Mouse (Mus musculus) forebrain, postnatal 0 days (tissue): ENCODE results near the gene Arl9. TPM values are rescaled to one million over a fixed set of nuclear protein-coding genes. Genes with fewer than 3 reads are reported as not detected.
"Not testable (repeated sequence)": the region's sequence is repeated elsewhere in the genome, so short reads cannot be mapped to it uniquely, and the experiment has no call there.

ENCODE experiments used
- ATAC-seq: fragments of 200-750 bp; cut with Nextera tagmentation; 2 replicates; pipeline ENCODE4 v1.8.0; 2017; ENCODE audit warnings: mild to moderate bottlenecking, moderate library complexity
- DNase-seq: peaks from one replicate; pipeline ENCODE4 v3.0.0-alpha.2; 2015
- H3K27ac ChIP-seq: fragments of 300-500 bp; sonication (generic); 2 replicates; pipeline ENCODE4 v1.5.1; 2014; ENCODE audit warnings: low read depth, mild to moderate bottlenecking, antibody characterized with exemption, low read length, moderate library complexity, mixed read lengths
- H3K27me3 ChIP-seq: fragments of 300-500 bp; sonication (generic); 2 replicates; pipeline ENCODE4 v1.6.1; 2014; ENCODE audit warnings: mild to moderate bottlenecking, low read length, mixed read lengths; ENCODE audit not compliant: insufficient read depth
- H3K36me3 ChIP-seq: fragments of 300-500 bp; sonication (generic); 2 replicates; pipeline ENCODE4 v1.6.1; 2014; ENCODE audit warnings: mild to moderate bottlenecking, moderate library complexity; ENCODE audit not compliant: insufficient read depth
- H3K4me1 ChIP-seq: fragments of 300-500 bp; sonication (generic); 2 replicates; pipeline ENCODE4 v1.6.1; 2014; ENCODE audit warnings: antibody characterized with exemption; ENCODE audit not compliant: insufficient read depth
- H3K4me2 ChIP-seq: fragments of 300-500 bp; sonication (generic); 2 replicates; pipeline ENCODE4 v1.6.1; 2014; ENCODE audit warnings: low read depth, mild to moderate bottlenecking, moderate library complexity
- H3K4me3 ChIP-seq: fragments of 300-500 bp; sonication (generic); 2 replicates; pipeline ENCODE4 v1.5.1; 2014; ENCODE audit warnings: low read depth, low read length, mixed read lengths
- H3K9ac ChIP-seq: fragments of 300-500 bp; sonication (generic); 2 replicates; pipeline ENCODE4 v1.6.1; 2014; ENCODE audit warnings: mild to moderate bottlenecking
- H3K9me3 ChIP-seq: fragments of 300-500 bp; sonication (generic); 2 replicates; pipeline ENCODE4 v1.6.1; 2016; ENCODE audit warnings: low read length
- CTCF ChIP-seq: sonication (generic); IDR thresholded peaks from 2 replicates; pipeline ENCODE4 v1.5.1; 2016; ENCODE audit warnings: antibody characterized with exemption, control low read depth, low read depth
- WGBS: fragments of 180-500 bp; shearing (Covaris S2); extraction: QIAGEN DNeasy Blood & Tissue Kit; methylation state at CpG from one replicate; pipeline ENCODE4 v1.1.7; 2014; 5-methylcytosine and 5-hydroxymethylcytosine counted together
- polyA plus RNA-seq: library from polyadenylated mRNA; unstranded; fragments of >200 nt; fragmentation: Nextera tagmentation; extraction: Ambion mirVana; gene quantifications from 2 replicates; pipeline ENCODE4 v1.2.1, GENCODE M21; 2015
- total RNA-seq: library from RNA; depleted of rRNA; stranded (reverse); fragments of >200 nt; gene quantifications from 2 replicates; pipeline ENCODE4 v1.2.3, GENCODE M21; 2014

The Arl9 gene
- total and polyA plus RNA-seq, 2 experiments from 2014 or later: not detected

DNA sequence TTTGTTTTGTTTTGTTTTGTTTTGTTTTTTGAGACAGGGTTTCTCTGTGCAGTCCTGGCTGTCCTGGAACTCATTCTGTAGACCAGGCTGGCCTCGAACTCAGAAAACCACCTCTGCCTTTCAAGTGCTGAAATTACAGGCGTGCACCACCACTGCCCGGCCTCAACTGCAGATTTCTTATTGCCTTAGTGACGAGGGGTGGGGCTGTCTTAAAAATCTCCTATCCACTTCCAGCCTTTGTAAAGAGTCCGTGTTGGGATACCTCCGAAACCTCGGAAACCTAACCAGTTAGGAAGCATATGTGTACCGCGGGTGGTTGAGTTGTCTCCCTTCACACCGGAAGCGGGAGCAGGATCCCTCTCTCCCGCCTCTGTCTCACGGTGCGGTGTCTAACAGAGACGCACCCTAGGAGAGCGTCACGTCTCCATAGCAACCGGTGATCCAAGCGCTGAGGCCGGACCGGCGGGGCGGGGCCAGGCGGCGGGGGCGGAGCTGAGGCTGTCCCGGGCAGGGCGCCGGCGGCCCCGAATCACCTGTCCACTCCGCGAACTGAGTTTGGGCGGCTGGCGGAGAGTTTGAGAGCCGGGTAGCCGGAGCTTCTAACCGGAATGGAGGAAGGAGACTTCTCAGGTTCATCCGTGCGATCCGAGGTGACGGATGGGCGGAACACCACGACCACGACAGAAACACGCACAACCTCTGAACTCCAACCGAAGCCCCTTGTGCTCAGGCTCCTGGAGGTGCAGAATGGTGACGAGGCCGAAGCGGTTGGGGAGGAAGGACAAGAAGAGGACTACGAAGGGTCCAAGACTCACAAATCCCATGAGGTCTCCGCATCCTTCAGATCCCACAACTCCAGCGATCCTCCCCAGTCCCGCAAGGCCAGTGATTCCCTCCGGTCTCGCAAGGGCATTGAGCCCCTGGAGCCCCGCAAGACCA, 12.0 kb downstream of the Arl9 start, which contains the start of gene Thegl:
TSS of gene Thegl (plus strand) at position 480 of the 939 bp plus-strand sequence.
- H3K36me3 ChIP-seq: no peaks in the 10 kb centered on the region
- H3K4me1 ChIP-seq: no peaks in the 10 kb centered on the region
- DNase-seq (peak; percentile 86), ATAC-seq (peak; percentile 99)
- no peaks in the 10 kb centered on the region for H3K9me3 ChIP-seq
- peak within 1 kb of the TSS; percentile 81 for H3K4me2 ChIP-seq
- H3K4me3 ChIP-seq: peak within 1 kb of the TSS; percentile 55
- no peaks in the 10 kb centered on the region for H3K27me3 ChIP-seq
- peak within 1 kb of the TSS; percentile 51 for H3K9ac ChIP-seq
- 8% methylated on average over 57 of the region's 57 CpGs for WGBS
- no peak for TF ChIP-seq CTCF
- H3K27ac ChIP-seq: no peak within 1 kb of the TSS

DNA sequence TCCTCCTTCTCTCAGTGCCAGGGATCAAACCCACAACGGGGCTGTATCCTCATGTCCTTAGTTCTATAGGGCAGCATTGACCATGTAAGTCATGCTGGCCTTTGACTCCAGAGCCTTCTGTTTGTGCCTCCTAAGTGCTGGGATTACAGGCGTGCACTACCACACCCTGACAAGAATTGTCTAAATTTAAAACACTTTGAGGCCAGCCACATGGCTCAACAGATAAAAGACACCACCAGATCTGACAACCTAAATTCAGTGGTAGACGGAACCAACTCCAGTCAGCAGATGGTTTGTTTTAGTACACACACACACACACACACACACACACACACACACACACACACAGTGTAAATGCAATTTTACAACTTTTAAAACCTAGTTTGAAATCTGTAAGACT, 24.2 kb downstream of the Arl9 start:
- 77% methylated on average over 3 of the region's 3 CpGs for WGBS

DNA sequence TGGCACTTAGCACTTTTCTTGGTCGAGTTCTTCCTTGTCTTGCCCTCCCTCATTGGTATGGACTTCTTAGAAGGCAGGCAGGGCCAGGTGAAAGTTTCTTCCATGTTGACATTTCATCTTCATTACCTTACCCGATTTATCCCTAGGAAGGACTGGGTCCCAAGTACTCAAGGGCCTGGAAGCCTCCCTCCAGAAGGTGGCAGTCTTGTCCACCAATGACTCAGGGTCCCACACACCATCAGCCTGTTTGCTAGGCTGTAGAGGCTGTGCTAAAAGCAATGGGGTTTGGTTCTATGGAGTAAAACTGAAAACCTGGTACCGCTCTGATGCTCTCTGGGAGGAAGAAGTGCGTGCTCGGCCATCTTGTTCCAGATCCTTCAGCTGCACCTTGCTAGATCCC, 25.9 kb downstream of the Arl9 start:
- peak; percentile 21 for DNase-seq
- Histone ChIP-seq H3K27ac (no peak overlapping the region), H3K4me1 (no peaks in the 10 kb centered on the region), H3K9ac (no peak overlapping the region), H3K9me3 (no peaks in the 10 kb centered on the region), H3K27me3 (no peaks in the 10 kb centered on the region), H3K4me2 (no peak overlapping the region), H3K4me3 (no peak overlapping the region), H3K36me3 (no peaks in the 10 kb centered on the region)
- 78% methylated on average over 5 of the region's 5 CpGs for WGBS
- peak; percentile 56 for TF ChIP-seq CTCF
- ATAC-seq: no peak

More for the DNA sequence above, 24.2 kb downstream of the Arl9 start:
- H3K27ac ChIP-seq: no peak overlapping the region
- TF ChIP-seq CTCF: no peak
- no peak overlapping the region for H3K4me2 ChIP-seq
- no peaks in the 10 kb centered on the region for H3K4me1 ChIP-seq
- H3K27me3 ChIP-seq: no peaks in the 10 kb centered on the region
- no peak for ATAC-seq
- H3K36me3 ChIP-seq: no peaks in the 10 kb centered on the region
- no peak for DNase-seq
- no peaks in the 10 kb centered on the region for H3K9me3 ChIP-seq
- no peak overlapping the region for H3K9ac ChIP-seq
- H3K4me3 ChIP-seq: no peak overlapping the region

DNA sequence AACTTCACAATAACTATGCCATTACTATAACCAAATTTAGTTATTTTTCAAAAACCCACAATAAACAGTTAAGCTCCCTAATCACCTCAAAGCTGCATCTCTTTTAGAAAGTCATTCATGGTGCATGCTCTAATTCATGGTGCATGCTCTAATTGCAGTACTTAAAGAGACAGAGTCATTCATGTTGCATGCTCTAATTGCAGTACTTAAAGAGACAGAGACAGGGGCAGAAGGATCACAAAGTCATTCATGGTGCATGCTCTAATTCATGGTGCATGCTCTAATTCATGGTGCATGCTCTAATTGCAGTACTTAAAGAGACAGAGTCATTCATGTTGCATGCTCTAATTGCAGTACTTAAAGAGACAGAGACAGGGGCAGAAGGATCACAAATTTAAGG, 31.2 kb downstream of the Arl9 start:
- not testable (repeated sequence) for H3K4me2 ChIP-seq, ATAC-seq, H3K36me3 ChIP-seq, H3K4me3 ChIP-seq, H3K4me1 ChIP-seq, H3K27ac ChIP-seq, DNase-seq, H3K27me3 ChIP-seq, H3K9me3 ChIP-seq, H3K9ac ChIP-seq

DNA sequence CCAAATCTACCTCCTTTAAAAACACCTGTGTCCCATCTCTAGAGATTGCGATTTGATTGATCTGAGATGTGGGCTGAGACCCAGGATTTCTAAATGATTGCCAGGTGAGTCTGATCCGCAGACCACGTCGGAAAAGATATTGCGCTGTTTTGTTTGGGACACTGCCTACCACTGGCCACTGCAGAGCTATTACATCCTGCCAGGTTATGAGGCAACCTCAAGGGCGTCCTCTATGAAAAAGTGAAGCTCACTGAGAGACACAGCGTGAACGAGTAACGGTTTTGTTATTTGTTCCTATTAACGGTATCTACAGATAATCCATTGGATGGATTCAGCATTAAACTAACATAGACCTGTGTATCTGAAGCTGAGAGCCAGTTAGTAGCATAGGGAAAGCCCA, 34.6 kb downstream of the Arl9 start:
- WGBS: 91% methylated on average over 10 of the region's 10 CpGs
- no peak overlapping the region for H3K27ac ChIP-seq
- no peak for DNase-seq
- no peaks in the 10 kb centered on the region for H3K4me1 ChIP-seq
- TF ChIP-seq CTCF: no peak
- H3K9ac ChIP-seq: no peak overlapping the region
- H3K9me3 ChIP-seq: no peaks in the 10 kb centered on the region
- no peaks in the 10 kb centered on the region for H3K27me3 ChIP-seq
- H3K36me3 ChIP-seq: no peaks in the 10 kb centered on the region
- no peak for ATAC-seq
- no peak overlapping the region for H3K4me3 ChIP-seq
- H3K4me2 ChIP-seq: no peak overlapping the region

DNA sequence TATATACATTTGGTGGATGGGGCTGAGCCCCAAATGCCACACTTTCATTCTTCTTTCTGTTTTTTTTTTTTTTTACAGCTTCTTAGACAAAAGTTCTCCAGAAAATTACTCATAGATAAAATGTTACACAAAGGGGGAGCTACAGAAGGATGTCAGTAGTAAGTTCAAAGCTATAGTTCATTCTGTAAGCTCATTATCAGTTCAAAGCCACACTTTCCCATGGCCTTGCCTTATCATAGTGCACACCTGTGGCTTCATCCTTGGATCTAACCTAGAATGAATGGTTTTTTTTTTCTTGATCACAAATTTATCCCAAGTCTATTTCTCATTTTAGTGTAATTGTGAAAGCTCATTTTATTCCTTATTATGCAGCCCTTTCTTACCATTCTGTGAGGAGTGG, 35.5 kb downstream of the Arl9 start:
- ATAC-seq: no peak
- Histone ChIP-seq H3K4me2 (no peak overlapping the region), H3K27ac (no peak overlapping the region), H3K4me3 (no peak overlapping the region), H3K4me1 (no peaks in the 10 kb centered on the region), H3K36me3 (no peaks in the 10 kb centered on the region), H3K9ac (no peak overlapping the region), H3K9me3 (no peaks in the 10 kb centered on the region), H3K27me3 (no peaks in the 10 kb centered on the region)
- TF ChIP-seq CTCF: no peak
- no peak for DNase-seq

DNA sequence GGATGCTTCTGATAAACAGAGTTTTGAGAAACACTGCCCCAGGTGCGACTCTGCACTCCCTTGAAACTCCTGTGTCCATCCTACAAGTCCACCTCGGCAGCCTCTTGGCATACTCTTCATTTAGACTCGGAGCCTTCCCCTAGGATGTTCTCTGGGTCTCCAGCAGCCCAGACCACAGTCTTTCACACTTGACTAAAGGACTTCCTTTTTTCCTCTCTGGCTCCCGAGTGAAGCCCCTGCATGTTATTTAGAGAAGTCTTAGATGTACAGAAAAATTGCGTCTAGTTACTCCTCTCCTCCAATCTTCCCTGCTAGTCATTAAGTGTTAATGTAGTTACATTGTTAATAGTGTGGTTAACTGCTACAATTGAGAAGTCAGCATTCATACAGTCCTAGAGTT, 40.5 kb downstream of the Arl9 start:
- no peak overlapping the region for H3K27ac ChIP-seq
- H3K36me3 ChIP-seq: no peaks in the 10 kb centered on the region
- H3K9me3 ChIP-seq: no peaks in the 10 kb centered on the region
- no peak for TF ChIP-seq CTCF
- H3K9ac ChIP-seq: no peak overlapping the region
- H3K4me3 ChIP-seq: no peak overlapping the region
- H3K4me2 ChIP-seq: no peak overlapping the region
- DNase-seq (no peak), ATAC-seq (no peak)
- no peaks in the 10 kb centered on the region for H3K4me1 ChIP-seq
- H3K27me3 ChIP-seq: no peaks in the 10 kb centered on the region
- WGBS: 75% methylated on average over 5 of the region's 5 CpGs
